Mouse (Mus musculus): ENCODE results near the gene P3h2. TPM values are rescaled to one million over a fixed set of nuclear protein-coding genes. Genes with fewer than 3 reads are reported as not detected.

The P3h2 gene
- polyA plus RNA-seq, 1 experiment from 2014 or later = 1.8 TPM

DNA sequence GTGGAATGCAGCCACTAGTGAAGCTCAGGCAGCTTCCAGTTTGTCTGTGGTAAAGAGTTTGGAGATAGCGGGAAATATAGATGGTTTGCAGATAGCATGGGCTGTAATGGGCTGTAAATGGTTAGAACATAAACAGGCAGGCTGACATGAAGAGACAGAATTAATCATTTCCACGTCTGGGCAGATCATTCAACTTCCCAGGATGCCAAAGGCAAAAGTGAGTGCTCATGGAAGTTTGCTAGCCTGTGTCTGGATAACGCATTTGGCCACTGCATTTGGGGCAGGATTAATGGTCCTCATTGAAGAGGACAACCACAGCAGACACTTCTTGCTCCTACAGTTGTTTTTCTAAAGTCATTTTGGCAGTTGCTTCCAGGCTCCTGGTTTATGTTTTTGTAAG is 52.0 kb downstream of the P3h2 start:
- H3K9me3 ChIP-seq (ENCODE audit: control insufficient read depth) = no peaks in the 10 kb centered on the region
- H3K27ac ChIP-seq (ENCODE audit: low read depth, low read length) = no peak overlapping the region
- no peak for ATAC-seq
- TF ChIP-seq CTCF (IDR thresholded peaks at IDR 0.05; ENCODE audit: low read depth) = no peak
- H3K27me3 ChIP-seq (replicated peaks; ENCODE audit: control insufficient read depth, insufficient read depth, low read length) = no peaks in the 10 kb centered on the region
- H3K36me3 ChIP-seq (ENCODE audit: control insufficient read depth, insufficient read depth) = no peaks in the 10 kb centered on the region
- WGBS = 39% methylated on average over 3 of the region's 3 CpGs
- no peak overlapping the region for H3K9ac ChIP-seq (ENCODE audit: low read depth, low read length)
- no peak overlapping the region for H3K4me3 ChIP-seq (ENCODE audit: low read depth, low read length)
- no peaks in the 10 kb centered on the region for H3K4me1 ChIP-seq (replicated peaks; ENCODE audit: control insufficient read depth, insufficient read depth, low read length)
- no peak overlapping the region for H3K4me2 ChIP-seq (replicated peaks; ENCODE audit: low read depth)

DNA sequence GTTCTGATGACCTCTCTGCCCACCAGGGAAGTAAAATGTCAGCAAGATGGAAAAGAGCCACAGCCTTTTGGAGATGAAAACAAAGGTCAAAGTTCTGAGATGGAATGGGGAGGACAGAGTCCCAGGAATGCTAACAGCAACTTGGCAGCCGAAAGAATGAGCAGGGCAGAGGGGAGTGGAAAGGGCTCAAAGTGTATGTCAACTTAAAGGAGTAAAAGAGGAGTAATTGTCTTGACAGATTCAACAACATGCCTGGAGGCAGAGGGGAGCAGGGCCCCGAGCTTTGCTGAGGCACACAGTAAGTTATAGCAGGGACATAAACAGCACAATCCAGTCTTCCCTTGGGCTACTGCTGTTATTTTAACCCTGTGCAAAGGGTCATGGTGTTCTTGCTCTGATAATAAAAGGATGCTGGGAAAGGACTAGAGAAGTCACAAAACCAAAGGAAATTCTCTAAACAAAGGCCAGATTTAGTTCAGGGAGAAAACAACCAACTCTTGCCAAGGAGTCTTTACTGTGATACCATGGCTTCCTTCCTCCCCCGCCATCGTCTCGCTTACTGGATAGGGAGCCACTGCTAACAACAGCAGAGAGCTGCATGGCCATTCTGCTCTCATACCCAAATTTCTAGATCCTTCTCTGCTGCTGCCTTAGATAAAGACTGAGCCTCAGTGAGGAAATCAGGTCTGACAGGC is 56.0 kb downstream of the P3h2 start:
- ATAC-seq = no peak
- Histone ChIP-seq H3K27me3 (replicated peaks; ENCODE audit: control insufficient read depth, insufficient read depth, low read length) (no peaks in the 10 kb centered on the region), H3K4me1 (replicated peaks; ENCODE audit: control insufficient read depth, insufficient read depth, low read length) (no peaks in the 10 kb centered on the region), H3K36me3 (ENCODE audit: control insufficient read depth, insufficient read depth) (no peaks in the 10 kb centered on the region), H3K9ac (ENCODE audit: low read depth, low read length) (no peak overlapping the region), H3K9me3 (ENCODE audit: control insufficient read depth) (no peaks in the 10 kb centered on the region), H3K4me3 (ENCODE audit: low read depth, low read length) (no peak overlapping the region), H3K27ac (ENCODE audit: low read depth, low read length) (no peak overlapping the region), H3K4me2 (replicated peaks; ENCODE audit: low read depth) (no peak overlapping the region)
- whole genome bisulfite sequencing = 45% methylated on average over 5 of the region's 5 CpGs
- no peak for TF ChIP-seq CTCF (IDR thresholded peaks at IDR 0.05; ENCODE audit: low read depth)

DNA sequence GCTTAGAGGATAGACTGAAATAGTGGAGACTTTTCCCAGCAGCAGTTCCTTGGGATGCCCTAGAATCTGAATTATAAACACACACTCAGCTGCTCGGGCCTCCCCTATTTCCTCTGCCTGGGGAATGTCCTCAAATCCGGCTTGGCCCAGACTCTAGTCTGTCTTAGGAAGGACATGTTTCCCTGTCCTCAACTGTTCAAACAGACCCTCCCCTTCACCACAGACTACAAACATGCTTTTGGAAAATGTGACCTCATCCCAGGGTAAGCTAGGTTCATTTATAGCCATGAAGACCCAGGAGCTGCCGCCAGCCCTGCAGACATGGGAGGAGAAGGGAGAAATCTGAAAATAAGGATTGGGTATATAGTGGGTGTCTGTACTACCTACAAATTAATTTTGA is 57.7 kb downstream of the P3h2 start:
- H3K27me3 ChIP-seq (replicated peaks; ENCODE audit: control insufficient read depth, insufficient read depth, low read length) = no peaks in the 10 kb centered on the region

DNA sequence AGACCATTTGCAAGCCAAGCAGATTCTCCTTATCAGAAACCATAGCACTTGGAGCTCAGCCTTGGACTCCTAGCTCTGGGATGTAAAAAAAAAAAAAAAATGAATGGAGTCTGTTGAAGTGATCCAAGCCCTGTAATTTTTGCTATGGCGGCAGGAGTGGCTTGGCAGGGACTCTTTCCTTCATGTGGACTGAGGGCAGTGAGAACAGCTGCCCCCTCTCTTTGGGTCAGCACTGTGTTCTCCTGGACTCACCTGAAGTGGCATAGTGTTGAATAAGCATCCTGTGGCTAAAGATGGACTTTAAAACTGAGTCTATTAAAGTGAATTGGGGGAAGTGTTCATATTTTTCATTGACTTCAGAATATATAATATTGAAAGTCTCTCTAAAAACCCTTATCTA is 58.2 kb downstream of the P3h2 start:
- no peak for ATAC-seq
- no peak for TF ChIP-seq CTCF (IDR thresholded peaks at IDR 0.05; ENCODE audit: low read depth)
- H3K27me3 ChIP-seq (replicated peaks; ENCODE audit: control insufficient read depth, insufficient read depth, low read length) = no peaks in the 10 kb centered on the region
- WGBS = 75% methylated on average over 1 of the region's 1 CpGs
- no peak overlapping the region for H3K4me2 ChIP-seq (replicated peaks; ENCODE audit: low read depth)
- H3K4me1 ChIP-seq (replicated peaks; ENCODE audit: control insufficient read depth, insufficient read depth, low read length) = no peaks in the 10 kb centered on the region
- H3K36me3 ChIP-seq (ENCODE audit: control insufficient read depth, insufficient read depth) = no peaks in the 10 kb centered on the region
- H3K4me3 ChIP-seq (ENCODE audit: low read depth, low read length) = no peak overlapping the region
- H3K9me3 ChIP-seq (ENCODE audit: control insufficient read depth) = no peaks in the 10 kb centered on the region
- H3K27ac ChIP-seq (ENCODE audit: low read depth, low read length) = no peak overlapping the region
- no peak overlapping the region for H3K9ac ChIP-seq (ENCODE audit: low read depth, low read length)

More for the DNA sequence above, 57.7 kb downstream of the P3h2 start:
- Histone ChIP-seq H3K9ac (ENCODE audit: low read depth, low read length) (no peak overlapping the region), H3K36me3 (ENCODE audit: control insufficient read depth, insufficient read depth) (no peaks in the 10 kb centered on the region), H3K27ac (ENCODE audit: low read depth, low read length) (no peak overlapping the region), H3K4me1 (replicated peaks; ENCODE audit: control insufficient read depth, insufficient read depth, low read length) (no peaks in the 10 kb centered on the region), H3K4me2 (replicated peaks; ENCODE audit: low read depth) (no peak overlapping the region), H3K4me3 (ENCODE audit: low read depth, low read length) (no peak overlapping the region), H3K9me3 (ENCODE audit: control insufficient read depth) (no peaks in the 10 kb centered on the region)
- no peak for TF ChIP-seq CTCF (IDR thresholded peaks at IDR 0.05; ENCODE audit: low read depth)
- ATAC-seq = no peak
- 58% methylated on average over 3 of the region's 3 CpGs for WGBS

DNA sequence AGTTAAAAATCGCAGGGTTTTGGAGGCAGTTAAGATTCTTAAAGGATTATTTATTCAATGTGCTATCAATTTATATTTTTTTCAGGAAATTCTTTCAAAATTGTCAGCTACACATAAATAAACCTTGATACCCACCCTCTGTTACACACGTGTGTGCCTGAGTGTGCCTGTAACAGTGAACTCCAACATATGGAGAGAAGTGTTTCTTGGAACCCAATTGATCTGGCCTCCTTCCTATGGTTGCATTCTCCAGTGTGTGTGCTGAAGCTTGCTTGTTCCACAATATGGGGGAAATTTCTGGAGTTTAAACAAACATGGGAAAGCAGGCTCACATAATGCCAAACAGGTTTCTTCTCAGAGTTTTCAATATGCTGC is 63.7 kb downstream of the P3h2 start:
- H3K9me3 ChIP-seq (ENCODE audit: control insufficient read depth) = no peaks in the 10 kb centered on the region
- no peaks in the 10 kb centered on the region for H3K36me3 ChIP-seq (ENCODE audit: control insufficient read depth, insufficient read depth)
- H3K4me3 ChIP-seq (ENCODE audit: low read depth, low read length) = no peak overlapping the region
- no peak overlapping the region for H3K27ac ChIP-seq (ENCODE audit: low read depth, low read length)
- no peaks in the 10 kb centered on the region for H3K27me3 ChIP-seq (replicated peaks; ENCODE audit: control insufficient read depth, insufficient read depth, low read length)
- TF ChIP-seq CTCF (IDR thresholded peaks at IDR 0.05; ENCODE audit: low read depth) = no peak
- no peak for ATAC-seq
- no peak overlapping the region for H3K9ac ChIP-seq (ENCODE audit: low read depth, low read length)
- WGBS = 61% methylated on average over 2 of the region's 2 CpGs
- H3K4me1 ChIP-seq (replicated peaks; ENCODE audit: control insufficient read depth, insufficient read depth, low read length) = no peaks in the 10 kb centered on the region
- H3K4me2 ChIP-seq (replicated peaks; ENCODE audit: low read depth) = no peak overlapping the region

DNA sequence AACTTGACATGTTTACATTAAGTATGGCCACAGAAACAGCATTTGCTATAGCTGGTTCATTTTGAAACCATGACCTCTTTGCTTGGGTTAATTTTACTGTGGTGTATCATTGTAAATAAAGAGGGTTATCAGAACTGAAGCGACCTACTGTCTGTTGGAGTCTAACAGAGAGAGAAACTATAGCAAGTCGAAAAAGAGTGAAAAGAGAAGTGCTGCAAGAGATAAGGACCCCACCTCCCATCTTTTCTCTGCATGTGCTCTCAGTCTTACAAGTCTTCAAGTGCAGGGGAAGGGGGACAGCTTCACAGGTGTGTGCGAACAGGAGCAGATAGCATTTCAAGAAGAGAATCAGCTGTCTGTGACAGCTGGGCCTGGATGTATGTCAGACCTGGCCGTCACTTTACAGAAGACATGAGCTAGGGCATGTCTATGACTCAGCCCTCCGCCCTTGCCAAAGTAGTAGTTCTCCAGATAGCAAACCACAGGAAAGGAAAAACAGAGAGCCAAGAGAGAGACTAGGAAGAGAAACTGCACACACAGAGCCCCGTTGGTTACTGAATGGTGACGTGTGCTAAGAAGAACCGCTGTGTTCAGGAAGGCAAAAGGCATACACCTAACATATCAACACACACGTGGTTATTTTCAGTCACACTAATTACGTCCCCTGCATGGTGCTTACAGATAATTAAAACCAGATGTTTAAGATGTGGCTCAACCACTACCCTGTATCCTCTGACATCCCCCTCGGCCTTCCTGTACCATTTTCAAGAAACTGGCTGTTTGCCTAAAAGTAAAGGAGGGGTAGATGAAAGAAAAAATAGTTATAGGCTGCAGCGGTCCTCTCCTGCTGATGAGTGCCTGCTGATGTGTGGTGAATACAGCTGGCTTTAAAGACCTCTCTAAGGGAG is 64.3 kb downstream of the P3h2 start:
- Histone ChIP-seq H3K4me1 (replicated peaks; ENCODE audit: control insufficient read depth, insufficient read depth, low read length) (no peaks in the 10 kb centered on the region), H3K9me3 (ENCODE audit: control insufficient read depth) (no peaks in the 10 kb centered on the region), H3K9ac (ENCODE audit: low read depth, low read length) (no peak overlapping the region), H3K4me2 (replicated peaks; ENCODE audit: low read depth) (no peak overlapping the region), H3K27me3 (replicated peaks; ENCODE audit: control insufficient read depth, insufficient read depth, low read length) (no peaks in the 10 kb centered on the region), H3K27ac (ENCODE audit: low read depth, low read length) (no peak overlapping the region), H3K36me3 (ENCODE audit: control insufficient read depth, insufficient read depth) (no peaks in the 10 kb centered on the region), H3K4me3 (ENCODE audit: low read depth, low read length) (no peak overlapping the region)
- ATAC-seq = no peak
- no peak for TF ChIP-seq CTCF (IDR thresholded peaks at IDR 0.05; ENCODE audit: low read depth)
- 55% methylated on average over 12 of the region's 12 CpGs for WGBS

Data from intestine, postnatal 0 days (tissue).